Mouse (Mus musculus) hindbrain, embryonic 14.5 days (tissue): ENCODE data around the gene Bmp7. TPM values are rescaled to one million over a fixed set of nuclear protein-coding genes. Genes with fewer than 3 reads are reported as not detected.
A peak's percentile ranks its signal among the peaks of the same experiment; 100 is the strongest.

Experiments used
- ATAC-seq: fragments of 200-750 bp; cut with Nextera tagmentation; 2 replicates; pipeline ENCODE4 v1.8.0; 2017; ENCODE audit warnings: moderate number of reproducible peaks, mild to moderate bottlenecking, moderate TSS enrichment, moderate library complexity; ENCODE audit not compliant: low FRiP score
- DNase-seq: peaks from one replicate; pipeline ENCODE4 v3.0.0-alpha.2; 2015; ENCODE audit warnings: low spot score
- H3K27ac ChIP-seq: fragments of 300-500 bp; sonication (generic); 2 replicates; pipeline ENCODE4 v1.5.1; 2014; ENCODE audit warnings: mild to moderate bottlenecking, moderate library complexity
- H3K27me3 ChIP-seq: fragments of 300-500 bp; sonication (generic); 2 replicates; pipeline ENCODE4 v1.6.1; 2014; ENCODE audit warnings: mild to moderate bottlenecking, low read length, mixed read lengths; ENCODE audit not compliant: control insufficient read depth, insufficient read depth
- H3K36me3 ChIP-seq: fragments of 300-500 bp; sonication (generic); replicated peaks from 2 replicates; pipeline ENCODE4 v1.6.1; 2014; ENCODE audit not compliant: control insufficient read depth, insufficient read depth
- H3K4me1 ChIP-seq: fragments of 300-500 bp; sonication (generic); replicated peaks from 2 replicates; pipeline ENCODE4 v1.6.1; 2014; ENCODE audit warnings: antibody characterized with exemption, low read length, mixed read lengths; ENCODE audit not compliant: control insufficient read depth, insufficient read depth
- H3K4me2 ChIP-seq: fragments of 300-500 bp; sonication (generic); replicated peaks from 2 replicates; pipeline ENCODE4 v1.6.1; 2014; ENCODE audit warnings: mild to moderate bottlenecking, moderate library complexity
- H3K4me3 ChIP-seq: fragments of 300-500 bp; sonication (generic); replicated peaks from 2 replicates; pipeline ENCODE4 v1.5.1; 2014; ENCODE audit warnings: mild to moderate bottlenecking, low read length
- H3K9ac ChIP-seq: fragments of 300-500 bp; sonication (generic); 2 replicates; pipeline ENCODE4 v1.6.1; 2014
- H3K9me3 ChIP-seq: fragments of 300-500 bp; sonication (generic); 2 replicates; pipeline ENCODE4 v1.6.1; 2016; ENCODE audit warnings: low read length; ENCODE audit not compliant: control insufficient read depth
- WGBS: fragments of 180-500 bp; shearing (Covaris S2); extraction: QIAGEN DNeasy Blood & Tissue Kit; methylation state at CpG from one replicate; pipeline ENCODE4 v1.1.7; 2014; 5-methylcytosine and 5-hydroxymethylcytosine counted together
- polyA plus RNA-seq: library from polyadenylated mRNA; unstranded; fragments of >200 nt; fragmentation: Nextera tagmentation; extraction: Ambion mirVana; gene quantifications from 2 replicates; pipeline ENCODE4 v1.2.1, GENCODE M21; 2014

Bmp7 gene
- polyA plus RNA-seq, 1 experiment from 2014 or later = 18.4 TPM

GRCm38 (mm10) chr2:172935776-172936562 lies 4.2 kb downstream of the Bmp7 start:
- peaks cover 74% of the 10 kb centered on the region for H3K27me3 ChIP-seq
- H3K9ac ChIP-seq = 0 out of 2 replicates have a peak overlapping the region, but pooled peaks have one; percentile 31
- WGBS = 16% methylated on average over 12 of the region's 12 CpGs

GRCm38 (mm10) chr2:172934891-172935740 lies 5.0 kb downstream of the Bmp7 start:
- Histone ChIP-seq H3K9me3 (no peaks in the 10 kb centered on the region), H3K4me1 (peaks cover 51% of the 10 kb centered on the region), H3K27ac (peak overlapping the region; percentile 38), H3K4me2 (peak overlapping the region; percentile 47), H3K27me3 (peaks cover 66% of the 10 kb centered on the region), H3K9ac (peak overlapping the region; percentile 31; the same call in 1 of the 2 replicates), H3K4me3 (no peak overlapping the region), H3K36me3 (no peaks in the 10 kb centered on the region)
- DNase-seq (no peak), ATAC-seq (no peak)
- 2% methylated on average over 30 of the region's 30 CpGs for WGBS

More at GRCm38 (mm10) chr2:172935776-172936562, 4.2 kb downstream of the Bmp7 start:
- Histone ChIP-seq H3K27ac (peak overlapping the region; percentile 38), H3K9me3 (no peaks in the 10 kb centered on the region), H3K4me1 (peaks cover 55% of the 10 kb centered on the region), H3K4me2 (peak overlapping the region; percentile 91; the same call in 1 of the 2 replicates), H3K4me3 (no peak overlapping the region), H3K36me3 (no peaks in the 10 kb centered on the region)
- ATAC-seq (no peak), DNase-seq (no peak)

DNA sequence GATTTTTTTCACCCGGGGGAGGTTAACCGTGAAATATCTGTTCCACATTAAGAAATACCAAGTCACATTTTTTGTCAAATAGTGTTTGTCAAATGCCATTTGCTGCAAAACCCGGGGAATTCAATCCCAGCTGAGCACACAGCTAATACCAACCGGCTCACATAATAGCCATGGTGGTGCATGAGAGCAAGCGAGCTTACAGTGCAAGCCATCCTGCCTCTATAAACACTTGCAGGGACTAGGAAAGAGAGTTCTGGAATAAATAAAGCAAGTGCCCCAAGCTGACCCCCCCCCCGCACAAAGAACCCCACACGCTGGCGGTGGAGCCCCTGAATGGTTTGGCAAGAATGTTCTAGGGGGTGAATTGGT lies 5.7 kb downstream of the Bmp7 start:
- peaks cover 59% of the 10 kb centered on the region for H3K27me3 ChIP-seq

GRCm38 (mm10) chr2:172933631-172934419 lies 6.3 kb downstream of the Bmp7 start:
- peaks cover 38% of the 10 kb centered on the region for H3K4me1 ChIP-seq
- under 1% methylated on average over 34 of the region's 34 CpGs for WGBS
- no peaks in the 10 kb centered on the region for H3K36me3 ChIP-seq
- H3K9ac ChIP-seq = no peak overlapping the region; the same call in 1 of the 2 replicates
- H3K4me2 ChIP-seq = peak overlapping the region; percentile 47
- peaks cover 53% of the 10 kb centered on the region for H3K27me3 ChIP-seq
- DNase-seq = peak; percentile 55
- peak; percentile 39 for ATAC-seq
- peak overlapping the region; percentile 12; the same call in 1 of the 2 replicates for H3K4me3 ChIP-seq
- no peaks in the 10 kb centered on the region for H3K9me3 ChIP-seq
- H3K27ac ChIP-seq = peak overlapping the region; percentile 47

More for the DNA sequence above, 5.7 kb downstream of the Bmp7 start:
- Histone ChIP-seq H3K27ac (peak overlapping the region; percentile 47; the same call in 1 of the 2 replicates), H3K36me3 (no peaks in the 10 kb centered on the region), H3K9ac (no peak overlapping the region), H3K4me1 (peaks cover 44% of the 10 kb centered on the region), H3K4me2 (peak overlapping the region; percentile 47), H3K4me3 (peak overlapping the region; percentile 12; the same call in 1 of the 2 replicates), H3K9me3 (no peaks in the 10 kb centered on the region)
- ATAC-seq (no peak), DNase-seq (peak; percentile 49)
- 3% methylated on average over 8 of the region's 8 CpGs for WGBS

DNA sequence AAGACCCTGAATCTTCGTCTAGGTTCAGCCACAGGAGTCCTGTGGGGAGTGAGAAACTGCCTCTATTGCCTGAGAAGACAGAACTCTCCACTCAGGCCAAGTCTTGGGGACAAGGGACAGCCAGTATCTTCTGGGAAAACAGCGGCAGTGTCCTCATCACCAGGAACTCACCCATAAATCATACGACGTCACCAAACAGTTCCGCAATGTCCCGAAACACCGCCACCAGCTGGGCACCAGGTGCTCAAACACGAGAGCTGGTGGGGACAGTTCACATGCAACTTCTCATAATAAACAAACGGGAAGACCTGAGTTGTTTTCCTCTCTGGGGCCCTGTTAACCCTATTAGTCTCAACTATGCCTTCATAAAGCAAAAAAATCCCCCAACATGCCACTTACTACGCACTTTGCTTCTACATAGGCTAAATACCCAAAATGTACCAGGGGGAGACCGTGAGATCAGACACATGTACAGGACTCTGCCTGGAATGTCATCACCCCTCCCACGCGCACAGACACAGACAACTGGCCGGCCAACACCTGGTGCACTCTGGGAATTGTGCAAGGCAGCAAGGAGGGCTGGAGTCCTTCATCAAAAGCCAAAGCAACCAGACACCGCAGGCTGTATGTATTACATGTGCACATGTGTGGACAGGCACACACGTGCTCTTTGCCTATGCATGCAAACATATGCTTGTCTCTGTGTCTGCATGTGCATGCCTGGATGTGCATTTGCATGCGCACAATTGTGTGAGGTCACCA lies 8.8 kb downstream of the Bmp7 start:
- H3K9me3 ChIP-seq = no peaks in the 10 kb centered on the region
- DNase-seq = no peak
- H3K27ac ChIP-seq = no peak overlapping the region
- peaks cover 27% of the 10 kb centered on the region for H3K4me1 ChIP-seq
- no peak overlapping the region for H3K4me2 ChIP-seq
- peaks cover 31% of the 10 kb centered on the region for H3K27me3 ChIP-seq
- no peak overlapping the region for H3K4me3 ChIP-seq
- H3K36me3 ChIP-seq = no peaks in the 10 kb centered on the region
- ATAC-seq = no peak
- WGBS = 73% methylated on average over 17 of the region's 17 CpGs
- H3K9ac ChIP-seq = no peak overlapping the region

DNA sequence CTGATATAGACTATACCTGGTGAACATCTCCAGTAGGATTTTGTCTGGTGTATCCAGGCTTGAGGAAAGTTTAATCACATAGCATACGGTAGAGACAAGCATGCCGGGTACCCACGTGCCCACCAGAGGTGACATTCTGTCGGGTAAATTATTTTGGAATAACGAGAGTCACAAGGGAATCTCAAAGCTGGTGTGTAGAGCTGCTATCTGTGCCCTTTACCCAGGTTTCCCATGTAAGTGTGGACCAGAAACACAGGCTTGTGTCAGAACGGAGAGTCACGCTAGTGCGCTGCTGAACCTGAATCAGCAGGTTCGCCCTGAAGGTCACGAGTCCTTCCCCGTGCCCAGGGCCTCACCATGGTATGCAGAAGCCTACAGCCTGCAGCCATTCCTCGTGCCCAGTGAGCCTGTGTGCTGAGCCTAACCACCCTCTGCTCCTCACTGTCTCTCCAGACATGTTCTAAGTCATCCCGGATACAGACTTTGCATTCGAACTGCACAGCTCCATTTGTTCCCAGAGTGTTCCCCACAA lies 10.2 kb downstream of the Bmp7 start:
- no peaks in the 10 kb centered on the region for H3K9me3 ChIP-seq
- 77% methylated on average over 14 of the region's 14 CpGs for WGBS
- H3K4me3 ChIP-seq = no peak overlapping the region
- no peak overlapping the region for H3K4me2 ChIP-seq
- no peak for DNase-seq
- no peak overlapping the region for H3K9ac ChIP-seq
- H3K27me3 ChIP-seq = peaks cover 19% of the 10 kb centered on the region
- ATAC-seq = no peak
- no peaks in the 10 kb centered on the region for H3K36me3 ChIP-seq
- no peak overlapping the region for H3K27ac ChIP-seq
- peaks cover 19% of the 10 kb centered on the region for H3K4me1 ChIP-seq

DNA sequence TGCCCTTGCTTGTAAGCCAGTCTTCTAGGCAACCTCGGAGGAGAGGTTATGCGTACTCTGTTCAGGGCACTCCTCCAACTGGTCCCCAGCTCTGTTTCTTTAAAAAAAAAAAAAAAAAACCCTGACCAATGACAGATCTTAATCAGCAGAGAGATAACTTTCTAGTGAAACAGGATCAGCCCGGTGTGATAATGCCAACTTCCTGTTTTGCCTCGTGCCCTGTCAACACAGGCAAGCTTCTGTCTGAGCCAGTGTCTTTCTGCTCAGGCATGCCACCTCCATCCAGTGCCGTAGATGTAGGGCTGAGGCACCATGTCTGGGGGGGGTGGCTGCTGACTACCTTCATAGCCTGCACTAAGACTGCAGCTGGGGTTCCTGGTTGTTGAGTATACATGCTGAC lies 12.5 kb downstream of the Bmp7 start:
- H3K27me3 ChIP-seq = 0 out of 2 replicates have a peak, but pooled peaks cover 3% of the 10 kb centered on the region
- H3K27ac ChIP-seq = no peak overlapping the region
- 89% methylated on average over 5 of the region's 5 CpGs for WGBS
- no peak for ATAC-seq
- no peaks in the 10 kb centered on the region for H3K9me3 ChIP-seq
- DNase-seq = no peak
- no peak overlapping the region for H3K4me3 ChIP-seq
- no peak overlapping the region for H3K9ac ChIP-seq
- H3K36me3 ChIP-seq = no peaks in the 10 kb centered on the region
- no peak overlapping the region for H3K4me2 ChIP-seq
- H3K4me1 ChIP-seq = no peaks in the 10 kb centered on the region

GRCm38 (mm10) chr2:172926311-172926710 lies 13.8 kb downstream of the Bmp7 start:
- H3K27me3 ChIP-seq = 0 out of 2 replicates have a peak, but pooled peaks cover 3% of the 10 kb centered on the region
- H3K9ac ChIP-seq = no peak overlapping the region
- no peaks in the 10 kb centered on the region for H3K4me1 ChIP-seq
- H3K9me3 ChIP-seq = no peaks in the 10 kb centered on the region
- no peak for ATAC-seq
- no peak overlapping the region for H3K4me2 ChIP-seq
- WGBS = 85% methylated on average over 4 of the region's 4 CpGs
- no peak overlapping the region for H3K4me3 ChIP-seq
- no peaks in the 10 kb centered on the region for H3K36me3 ChIP-seq
- H3K27ac ChIP-seq = no peak overlapping the region
- no peak for DNase-seq
